Mouse (Mus musculus) midbrain, embryonic 16.5 days (tissue): Measurements from ENCODE around the gene Pomc. TPM values are rescaled to one million over a fixed set of nuclear protein-coding genes. Genes with fewer than 3 reads are reported as not detected.
"Not testable (repeated sequence)": the region's sequence is repeated elsewhere in the genome, so short reads cannot be mapped to it uniquely, and the experiment has no call there.

Experiments used
- ATAC-seq: fragments of 200-750 bp; cut with Nextera tagmentation; 2 replicates; pipeline ENCODE4 v1.8.0; 2017; ENCODE audit warnings: moderate TSS enrichment
- H3K27ac ChIP-seq: fragments of 300-500 bp; sonication (generic); 2 replicates; pipeline ENCODE4 v1.5.1; 2014; ENCODE audit warnings: mild to moderate bottlenecking, low read length, mixed read lengths
- H3K27me3 ChIP-seq: fragments of 300-500 bp; sonication (generic); 2 replicates; pipeline ENCODE4 v1.6.1; 2014; ENCODE audit warnings: low read depth, low read length, mixed read lengths; ENCODE audit not compliant: control insufficient read depth, insufficient read depth
- H3K36me3 ChIP-seq: fragments of 300-500 bp; sonication (generic); 2 replicates; pipeline ENCODE4 v1.6.1; 2014; ENCODE audit warnings: mild to moderate bottlenecking, low read length, moderate library complexity, mixed read lengths; ENCODE audit not compliant: control insufficient read depth, insufficient read depth
- H3K4me1 ChIP-seq: fragments of 300-500 bp; sonication (generic); 2 replicates; pipeline ENCODE4 v1.6.1; 2014; ENCODE audit warnings: mild to moderate bottlenecking, low read length, mixed read lengths; ENCODE audit not compliant: control insufficient read depth, insufficient read depth
- H3K4me2 ChIP-seq: fragments of 300-500 bp; sonication (generic); 2 replicates; pipeline ENCODE4 v1.6.1; 2014; ENCODE audit warnings: mild to moderate bottlenecking, low read length, mixed read lengths
- H3K4me3 ChIP-seq: fragments of 300-500 bp; sonication (generic); 2 replicates; pipeline ENCODE4 v1.5.1; 2014; ENCODE audit warnings: low read depth, mild to moderate bottlenecking, low read length, moderate library complexity, mixed read lengths
- H3K9ac ChIP-seq: fragments of 300-500 bp; sonication (generic); 2 replicates; pipeline ENCODE4 v1.6.1; 2014; ENCODE audit warnings: low read depth, low read length, mixed read lengths
- H3K9me3 ChIP-seq: fragments of 300-500 bp; sonication (generic); replicated peaks from 2 replicates; pipeline ENCODE4 v1.6.1; 2014; ENCODE audit warnings: mild to moderate bottlenecking, low read length, mixed read lengths; ENCODE audit not compliant: control insufficient read depth, poor library complexity, severe bottlenecking
- WGBS: fragments of 180-500 bp; shearing (Covaris S2); extraction: QIAGEN DNeasy Blood & Tissue Kit; methylation state at CpG from one replicate; pipeline ENCODE4 v1.1.7; 2014; 5-methylcytosine and 5-hydroxymethylcytosine counted together
- polyA plus RNA-seq: library from polyadenylated mRNA; unstranded; fragments of >200 nt; fragmentation: Nextera tagmentation; extraction: Ambion mirVana; gene quantifications from 2 replicates; pipeline ENCODE4 v1.2.1, GENCODE M21; 2015

Gene Pomc
- polyA plus RNA-seq, 1 experiment from 2014 or later, result 5.2 TPM

GRCm38 (mm10) chr12:3918577-3918976 lies 36.2 kb upstream of the Pomc start:
- H3K27me3 ChIP-seq, result no peaks in the 10 kb centered on the region
- no peak for ATAC-seq
- peaks cover 5% of the 10 kb centered on the region; the same call in 1 of the 2 replicates for H3K4me1 ChIP-seq
- H3K9me3 ChIP-seq, result no peaks in the 10 kb centered on the region
- no peak overlapping the region for H3K27ac ChIP-seq
- 72% methylated on average over 3 of the region's 3 CpGs for WGBS
- no peak overlapping the region for H3K9ac ChIP-seq
- H3K36me3 ChIP-seq, result no peaks in the 10 kb centered on the region
- H3K4me2 ChIP-seq, result no peak overlapping the region
- no peak overlapping the region for H3K4me3 ChIP-seq

GRCm38 (mm10) chr12:3919423-3919822 lies 35.3 kb upstream of the Pomc start:
- Histone ChIP-seq H3K4me2 (no peak overlapping the region), H3K4me3 (no peak overlapping the region), H3K9ac (no peak overlapping the region), H3K4me1 (peaks cover 5% of the 10 kb centered on the region; the same call in 1 of the 2 replicates), H3K9me3 (no peaks in the 10 kb centered on the region), H3K27ac (no peak overlapping the region), H3K27me3 (no peaks in the 10 kb centered on the region), H3K36me3 (no peaks in the 10 kb centered on the region)
- 91% methylated on average over 3 of the region's 3 CpGs for WGBS
- ATAC-seq, result no peak

GRCm38 (mm10) chr12:3926127-3926526 lies 28.6 kb upstream of the Pomc start:
- H3K36me3 ChIP-seq, result no peaks in the 10 kb centered on the region
- H3K9me3 ChIP-seq, result no peaks in the 10 kb centered on the region
- 0% methylated on average over 1 of the region's 1 CpGs for WGBS
- H3K9ac ChIP-seq, result no peak overlapping the region
- no peak overlapping the region for H3K4me3 ChIP-seq
- no peaks in the 10 kb centered on the region for H3K27me3 ChIP-seq
- no peak overlapping the region for H3K27ac ChIP-seq
- ATAC-seq, result no peak
- H3K4me1 ChIP-seq, result peaks cover 2% of the 10 kb centered on the region; the same call in 1 of the 2 replicates
- no peak overlapping the region for H3K4me2 ChIP-seq

GRCm38 (mm10) chr12:3928841-3929240 lies 25.9 kb upstream of the Pomc start:
- no peak overlapping the region for H3K4me3 ChIP-seq
- no peak overlapping the region for H3K27ac ChIP-seq
- H3K36me3 ChIP-seq, result no peaks in the 10 kb centered on the region
- no peak overlapping the region for H3K9ac ChIP-seq
- H3K9me3 ChIP-seq, result no peaks in the 10 kb centered on the region
- no peak for ATAC-seq
- no peak overlapping the region for H3K4me2 ChIP-seq
- H3K4me1 ChIP-seq, result no peaks in the 10 kb centered on the region
- no peaks in the 10 kb centered on the region for H3K27me3 ChIP-seq
- 72% methylated on average over 3 of the region's 3 CpGs for WGBS

DNA sequence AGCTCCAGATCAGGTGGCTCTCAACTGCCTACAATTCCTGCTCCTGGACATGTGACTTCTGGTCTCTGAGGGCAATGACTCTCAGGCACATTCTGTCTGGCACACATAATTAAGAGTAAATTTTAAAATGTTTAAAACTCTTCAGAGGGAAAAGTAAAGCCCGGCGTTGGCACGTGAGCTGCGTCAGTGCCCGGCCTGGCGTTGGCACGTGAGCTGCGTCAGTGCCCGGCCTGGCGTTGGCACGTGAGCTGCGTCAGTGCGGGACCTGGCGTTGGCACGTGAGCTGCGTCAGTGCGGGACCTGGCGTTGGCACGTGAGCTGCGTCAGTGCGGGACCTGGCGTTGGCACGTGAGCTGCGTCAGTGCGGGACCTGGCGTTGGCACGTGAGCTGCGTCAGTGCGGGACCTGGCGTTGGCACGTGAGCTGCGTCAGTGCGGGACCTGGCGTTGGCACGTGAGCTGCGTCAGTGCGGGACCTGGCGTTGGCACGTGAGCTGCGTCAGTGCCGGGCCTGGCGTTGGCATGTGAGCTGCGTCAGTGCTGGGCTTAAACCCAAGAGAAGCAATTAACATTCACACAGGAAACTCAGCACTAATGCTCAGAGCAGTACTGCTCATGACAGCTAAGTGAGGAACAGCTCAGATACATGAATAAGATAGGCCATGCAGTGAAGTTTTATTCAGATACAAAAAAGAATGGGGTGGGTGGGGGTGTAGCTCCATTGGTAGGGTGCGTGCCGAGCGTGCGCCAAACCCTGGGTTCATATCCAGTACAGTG lies 24.5 kb upstream of the Pomc start:
- not testable (repeated sequence) for H3K27me3 ChIP-seq, H3K4me1 ChIP-seq, H3K4me2 ChIP-seq, H3K27ac ChIP-seq, H3K36me3 ChIP-seq, H3K9ac ChIP-seq, H3K9me3 ChIP-seq, ATAC-seq, H3K4me3 ChIP-seq
- WGBS, result 94% methylated on average over 32 of the region's 47 CpGs

- Histone ChIP-seq H3K4me3 (no peak overlapping the region), H3K4me1 (no peaks in the 10 kb centered on the region; the same call in 1 of the 2 replicates), H3K4me2 (no peak overlapping the region), H3K36me3 (no peaks in the 10 kb centered on the region), H3K9me3 (no peaks in the 10 kb centered on the region), H3K27ac (no peak overlapping the region), H3K27me3 (no peaks in the 10 kb centered on the region), H3K9ac (no peak overlapping the region; the same call in 1 of the 2 replicates)
- peak; percentile 51; the same call in 1 of the 2 replicates for ATAC-seq
- 6% methylated on average over 11 of the region's 11 CpGs for WGBS
Measured at GRCm38 (mm10) chr12:3942026-3942425, 12.7 kb upstream of the Pomc start.

DNA sequence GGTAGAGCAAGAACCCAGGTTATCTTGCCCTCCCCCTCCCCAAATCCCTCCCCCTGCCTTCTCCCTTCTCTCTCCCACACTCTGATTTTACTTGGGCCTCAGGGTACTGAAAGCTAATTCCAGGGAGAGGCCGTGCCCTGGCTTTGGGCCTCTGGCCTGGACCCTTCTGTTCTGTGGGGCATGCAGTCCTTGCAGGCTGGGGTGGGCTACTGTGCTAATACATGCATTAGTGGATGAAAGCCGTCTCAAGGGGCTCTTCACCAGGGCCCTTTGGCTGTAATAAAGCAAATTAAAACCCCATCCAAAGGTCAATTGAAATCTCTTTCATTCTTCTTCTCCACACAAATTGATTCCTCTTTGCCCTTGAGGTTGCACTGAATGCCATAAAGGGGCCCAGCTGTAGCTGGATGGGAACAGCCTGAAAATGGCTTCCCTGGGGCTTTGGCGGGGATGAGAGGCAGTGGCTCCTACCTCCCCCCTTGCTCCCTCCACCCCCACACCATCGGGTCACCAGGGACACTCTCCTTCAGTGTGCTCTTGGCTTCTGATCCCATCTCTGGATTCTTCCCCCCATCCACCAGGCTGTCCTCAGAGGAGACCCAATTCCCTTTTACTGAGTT lies 10.2 kb upstream of the Pomc start:
- 35% methylated on average over 4 of the region's 4 CpGs for WGBS
- H3K36me3 ChIP-seq, result no peaks in the 10 kb centered on the region
- no peak for ATAC-seq

DNA sequence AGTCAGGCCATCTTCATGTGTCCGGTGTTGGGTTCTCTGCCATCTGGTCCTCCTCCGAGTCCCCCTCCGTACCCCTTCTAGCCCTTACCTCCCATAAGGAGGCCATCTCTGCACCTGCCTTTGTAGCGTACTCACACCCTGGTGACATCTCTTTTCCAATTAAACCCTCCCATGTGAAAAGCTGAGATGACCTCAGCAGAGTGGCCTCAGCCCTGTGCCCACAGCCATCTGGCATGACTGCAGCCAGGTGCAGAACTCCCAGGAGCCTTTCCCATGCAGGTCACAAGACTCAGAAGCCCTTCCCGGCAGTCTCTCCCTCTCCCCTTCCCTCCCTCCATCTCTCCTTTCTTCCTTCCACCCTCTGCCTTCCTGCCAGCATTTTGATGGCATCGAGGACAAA lies 7.2 kb upstream of the Pomc start:
- Histone ChIP-seq H3K27me3 (no peaks in the 10 kb centered on the region), H3K36me3 (no peaks in the 10 kb centered on the region), H3K4me3 (no peak overlapping the region), H3K27ac (no peak overlapping the region), H3K4me1 (no peaks in the 10 kb centered on the region), H3K4me2 (no peak overlapping the region), H3K9me3 (no peaks in the 10 kb centered on the region), H3K9ac (no peak overlapping the region)
- ATAC-seq, result no peak
- 78% methylated on average over 6 of the region's 6 CpGs for WGBS

More for the DNA sequence above, 10.2 kb upstream of the Pomc start:
- H3K4me2 ChIP-seq, result no peak overlapping the region
- H3K27ac ChIP-seq, result no peak overlapping the region
- no peaks in the 10 kb centered on the region; the same call in 1 of the 2 replicates for H3K4me1 ChIP-seq
- H3K27me3 ChIP-seq, result no peaks in the 10 kb centered on the region
- no peak overlapping the region for H3K9ac ChIP-seq
- H3K4me3 ChIP-seq, result no peak overlapping the region
- H3K9me3 ChIP-seq, result no peaks in the 10 kb centered on the region

GRCm38 (mm10) chr12:3955371-3955770 lies 620 bp downstream of the Pomc start:
- no peaks in the 10 kb centered on the region for H3K9me3 ChIP-seq
- no peak overlapping the region for H3K9ac ChIP-seq
- peaks cover 4% of the 10 kb centered on the region for H3K4me1 ChIP-seq
- no peak overlapping the region for H3K27ac ChIP-seq
- peaks cover 15% of the 10 kb centered on the region for H3K27me3 ChIP-seq
- no peak overlapping the region for H3K4me2 ChIP-seq
- 31% methylated on average over 10 of the region's 10 CpGs for WGBS
- no peak for ATAC-seq
- H3K36me3 ChIP-seq, result no peaks in the 10 kb centered on the region
- no peak overlapping the region for H3K4me3 ChIP-seq
